Mouse (Mus musculus) thymus, postnatal 14 days (tissue): Measurements from ENCODE around the gene AU015836.
"Not testable (repeated sequence)": the region's sequence is repeated elsewhere in the genome, so short reads cannot be mapped to it uniquely, and the experiment has no call there.

Experiments
- DNase-seq: peaks from one replicate; pipeline ENCODE4 v3.0.0; 2021

The AU015836 gene

GRCm38 (mm10) chrX:93968444-93968843 is at the start of gene AU015836:
TSS of gene AU015836 (plus strand) at chrX:93968659.
- no peak for DNase-seq

DNA sequence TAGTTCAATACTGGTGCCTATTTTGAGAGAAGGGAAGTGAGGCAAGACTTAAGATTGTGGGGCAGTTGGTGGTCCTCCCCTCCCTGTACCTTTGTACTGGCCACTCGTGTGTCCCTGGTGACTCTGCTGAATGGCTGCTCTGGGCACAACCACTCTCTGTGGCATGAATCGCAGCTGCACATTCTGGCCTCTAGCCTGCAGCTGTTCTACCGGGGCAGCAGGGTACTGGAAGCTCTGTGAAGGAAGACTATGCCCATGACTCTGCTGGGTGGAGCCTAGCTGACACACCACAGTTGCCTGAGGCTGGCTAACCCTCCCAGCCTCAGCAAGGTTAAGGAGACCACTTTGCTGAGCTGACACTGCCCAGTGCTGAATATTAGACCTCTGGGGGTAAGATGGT is 49.4 kb upstream of the AU015836 start:
- no peak for DNase-seq

DNA sequence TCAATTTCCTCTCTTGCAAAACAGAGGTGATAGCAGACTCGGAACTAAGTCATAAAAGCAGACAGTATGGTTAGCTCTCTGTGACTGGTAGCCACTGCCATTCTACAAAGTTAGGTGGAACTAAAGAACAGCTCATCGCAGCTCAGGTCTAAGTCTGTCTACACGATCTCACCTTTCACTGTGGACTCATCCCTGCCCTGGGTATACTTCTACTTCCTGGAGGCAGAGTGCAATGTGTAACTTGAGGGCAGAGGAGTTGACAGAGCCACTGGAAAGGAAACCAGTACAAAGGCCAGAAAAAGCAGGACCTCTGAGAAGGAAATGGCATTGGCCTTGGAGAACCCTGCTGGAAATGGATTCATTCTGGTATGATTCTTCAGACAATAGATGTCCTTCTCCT is 40.1 kb upstream of the AU015836 start:
- no peak for DNase-seq

GRCm38 (mm10) chrX:93928794-93929193 is 39.7 kb upstream of the AU015836 start:
- no peak for DNase-seq

DNA sequence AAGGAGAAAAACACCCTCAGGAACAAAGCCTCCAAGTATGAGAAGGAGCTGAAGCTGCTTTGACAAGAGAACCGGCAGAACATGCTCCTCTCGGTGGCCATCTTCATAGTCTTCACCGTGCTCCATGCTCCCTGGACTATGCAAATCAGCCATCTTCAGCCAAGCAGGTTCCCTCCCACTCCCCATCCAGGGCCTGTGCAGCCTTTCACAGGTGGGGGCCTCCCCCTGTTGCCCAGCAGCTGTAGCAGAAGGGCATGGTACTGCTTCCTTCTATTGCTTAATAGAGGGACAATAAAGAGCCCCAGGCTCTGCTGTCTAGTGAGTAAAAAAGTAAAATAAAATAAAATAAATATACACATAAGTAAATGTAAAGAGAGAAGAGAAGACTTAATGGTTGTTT is 36.8 kb upstream of the AU015836 start:
- no peak for DNase-seq

DNA sequence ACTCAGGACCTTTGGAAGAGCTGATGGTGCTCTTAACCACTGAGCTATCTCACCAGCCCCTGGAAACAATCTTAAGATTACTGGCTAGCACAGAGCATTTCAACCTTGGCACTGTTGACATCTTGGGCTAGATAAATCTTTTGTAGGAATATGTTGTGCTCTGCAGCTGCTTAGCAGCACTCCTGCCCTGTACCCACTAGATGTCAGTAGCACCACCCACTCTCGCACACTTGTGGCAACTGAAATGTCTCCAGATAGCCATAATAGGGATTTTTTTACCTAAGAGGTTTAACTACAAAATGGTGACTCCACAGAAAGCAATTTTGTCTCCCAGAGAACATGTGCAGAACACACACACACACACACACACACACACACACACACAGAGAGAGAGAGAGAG is 11.7 kb upstream of the AU015836 start:
- no peak for DNase-seq

- no peak for DNase-seq
Measured at GRCm38 (mm10) chrX:93958502-93958901, 10.0 kb upstream of the AU015836 start.

- DNase-seq, result no peak
Measured at GRCm38 (mm10) chrX:93980341-93980740, 11.9 kb downstream of the AU015836 start.

GRCm38 (mm10) chrX:93982193-93982592 is 13.7 kb downstream of the AU015836 start:
- DNase-seq, result no peak

- not testable (repeated sequence) for DNase-seq
Measured at GRCm38 (mm10) chrX:93985096-93985495, 16.6 kb downstream of the AU015836 start.

DNA sequence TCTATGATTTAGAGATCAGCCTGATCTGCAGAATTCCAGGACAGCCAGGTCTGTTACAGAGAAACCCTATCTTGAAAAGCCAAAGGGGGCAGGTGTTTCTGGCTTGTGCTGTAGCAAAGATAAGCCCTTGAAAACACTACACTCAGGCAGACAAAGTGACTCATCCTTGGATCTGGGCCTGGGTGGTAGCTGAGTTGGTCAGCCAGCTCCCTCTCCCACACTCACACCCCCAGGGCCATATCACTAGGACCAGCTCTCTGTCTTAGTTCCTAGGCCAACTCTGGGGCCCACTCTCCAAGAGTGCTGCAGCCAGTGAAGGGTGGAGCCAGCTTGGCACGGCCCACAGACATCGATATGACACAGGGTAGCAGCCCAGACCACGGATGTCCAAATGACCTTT is 38.5 kb downstream of the AU015836 start:
- no peak for DNase-seq

DNA sequence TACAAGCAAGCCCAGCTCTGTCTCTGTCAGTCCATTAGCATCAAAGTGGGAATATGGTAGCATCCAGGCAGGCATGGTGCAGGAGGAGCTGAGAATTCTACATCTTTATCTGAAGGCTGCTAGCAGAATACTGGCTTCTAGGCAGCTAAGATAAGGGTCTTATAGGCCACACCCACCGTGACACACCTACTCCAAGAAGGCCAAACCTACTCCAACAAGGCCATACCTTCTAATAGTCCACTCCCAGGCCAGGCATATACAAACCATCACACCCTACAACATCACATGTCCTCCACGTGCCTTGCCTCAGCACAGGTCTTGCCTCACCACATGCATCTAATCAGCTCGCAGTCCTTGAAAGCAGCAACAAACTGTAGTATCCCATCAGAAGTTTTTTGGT is 41.0 kb downstream of the AU015836 start:
- no peak for DNase-seq

DNA sequence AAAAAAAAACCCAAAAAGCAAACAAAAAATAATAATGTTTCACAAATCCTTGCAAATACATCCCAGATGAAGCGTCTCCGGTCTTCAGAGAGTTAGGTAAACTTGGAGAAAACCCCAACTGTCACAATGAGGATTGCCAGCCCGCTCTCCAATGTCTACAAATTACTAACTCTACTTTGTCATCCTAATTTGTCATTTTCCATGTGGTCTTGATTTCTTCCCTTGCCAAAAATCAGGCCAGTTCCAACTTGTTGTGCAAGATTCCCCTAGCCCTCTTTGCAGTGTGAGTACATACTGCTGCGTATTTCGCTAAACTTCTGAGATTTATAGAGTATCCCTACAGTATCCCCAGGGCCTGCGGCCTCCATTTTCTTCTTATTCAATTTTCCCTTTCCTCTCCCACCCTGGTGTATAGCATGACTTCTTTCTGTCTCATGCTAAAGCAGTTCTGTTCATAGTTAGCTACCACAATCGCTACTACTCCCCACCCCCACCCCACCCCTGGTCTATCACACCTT is 43.3 kb downstream of the AU015836 start:
- no peak for DNase-seq

DNA sequence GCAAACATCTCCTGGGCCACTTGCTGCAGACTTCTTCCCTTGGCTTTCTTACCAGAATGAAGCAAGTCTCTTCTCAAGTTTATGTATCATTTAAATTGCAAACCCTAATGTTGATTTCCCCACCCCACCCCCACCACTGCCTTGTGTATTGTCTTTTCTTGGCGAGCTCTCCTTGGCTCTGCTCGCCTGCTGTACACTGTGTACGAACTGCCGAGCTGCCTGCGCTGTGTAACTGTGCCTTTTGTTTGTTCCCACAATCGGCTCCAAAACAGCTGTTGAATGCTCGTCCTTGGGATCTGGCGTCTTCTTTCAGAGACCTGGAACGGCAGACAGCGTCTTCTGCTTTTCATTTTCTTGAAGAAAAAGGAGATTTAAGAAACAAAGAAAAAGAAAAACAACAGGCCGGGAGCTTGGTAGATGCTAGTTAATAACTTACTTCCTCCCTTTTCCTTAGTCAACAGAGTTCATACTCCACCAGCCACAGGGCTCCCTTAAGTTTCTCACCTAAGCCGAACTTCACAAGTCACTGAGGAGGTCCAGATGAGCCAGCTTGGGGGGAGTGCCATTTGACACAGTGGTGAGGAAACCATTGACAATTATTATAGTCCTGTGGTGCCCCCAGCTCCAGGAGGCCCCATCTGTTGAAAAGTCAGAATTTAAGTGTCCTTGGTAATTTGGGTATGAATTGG is 44.2 kb downstream of the AU015836 start:
- DNase-seq, result no peak

GRCm38 (mm10) chrX:94016891-94017290 is 48.4 kb downstream of the AU015836 start:
- DNase-seq, result no peak

- DNase-seq, result no peak
Measured at GRCm38 (mm10) chrX:94022264-94022874, 53.9 kb downstream of the AU015836 start.
